Mouse (Mus musculus) cerebellum, adult 2 months (tissue): ENCODE data around the gene Bend5. TPM values are rescaled to one million over a fixed set of nuclear protein-coding genes. Genes with fewer than 3 reads are reported as not detected.

Source experiments
- DNase-seq, 2 experiments: peaks; one replicate each; pipeline ENCODE4 v3.0.0; 2021
- H3K27ac ChIP-seq: fragments of 200-500 bp; 2 replicates; pipeline ENCODE4 v1.5.1; 2012; ENCODE audit warnings: low read length, control low read depth, inconsistent platforms; ENCODE audit not compliant: insufficient read depth
- H3K27me3 ChIP-seq: fragments of 200-500 bp; 2 replicates; pipeline ENCODE4 v1.6.1; 2012; ENCODE audit warnings: inconsistent platforms, mild to moderate bottlenecking, low read length, moderate library complexity; ENCODE audit not compliant: control insufficient read depth, insufficient read depth
- H3K4me1 ChIP-seq: fragments of 200-500 bp; 2 replicates; pipeline ENCODE4 v1.6.1; 2011; ENCODE audit warnings: low read length; ENCODE audit not compliant: control insufficient read depth, insufficient read depth
- H3K4me3 ChIP-seq: fragments of 200-500 bp; replicated peaks from 2 replicates; pipeline ENCODE3; 2011; ENCODE audit warnings: mild to moderate bottlenecking, low read depth, low read length, control low read depth; ENCODE audit not compliant: insufficient read depth
- CTCF ChIP-seq: fragments of 200-500 bp; IDR thresholded peaks from 2 replicates; pipeline ENCODE4 v1.5.1; 2011; ENCODE audit warnings: low read depth, mild to moderate bottlenecking, control low read depth, low read length, moderate library complexity, borderline replicate concordance; ENCODE audit not compliant: insufficient read depth
- POLR2A ChIP-seq: fragments of 200-500 bp; IDR thresholded peaks from 2 replicates; pipeline ENCODE4 v1.6.1; 2011; ENCODE audit warnings: low read length, control low read depth, borderline replicate concordance; ENCODE audit not compliant: insufficient read depth
- WGBS: fragments of 180-500 bp; shearing (Covaris S2); methylation state at CpG from one replicate; pipeline ENCODE4 v1.1.7; 2018; 5-methylcytosine and 5-hydroxymethylcytosine counted together
- polyA plus RNA-seq: library from polyadenylated mRNA; depleted of rRNA; stranded (reverse); fragments of >200 nt; gene quantifications from 2 replicates; pipeline ENCODE4 v1.2.3, GENCODE M21; 2012

Gene Bend5
- polyA plus RNA-seq, 1 experiment, result 5.2 TPM

DNA sequence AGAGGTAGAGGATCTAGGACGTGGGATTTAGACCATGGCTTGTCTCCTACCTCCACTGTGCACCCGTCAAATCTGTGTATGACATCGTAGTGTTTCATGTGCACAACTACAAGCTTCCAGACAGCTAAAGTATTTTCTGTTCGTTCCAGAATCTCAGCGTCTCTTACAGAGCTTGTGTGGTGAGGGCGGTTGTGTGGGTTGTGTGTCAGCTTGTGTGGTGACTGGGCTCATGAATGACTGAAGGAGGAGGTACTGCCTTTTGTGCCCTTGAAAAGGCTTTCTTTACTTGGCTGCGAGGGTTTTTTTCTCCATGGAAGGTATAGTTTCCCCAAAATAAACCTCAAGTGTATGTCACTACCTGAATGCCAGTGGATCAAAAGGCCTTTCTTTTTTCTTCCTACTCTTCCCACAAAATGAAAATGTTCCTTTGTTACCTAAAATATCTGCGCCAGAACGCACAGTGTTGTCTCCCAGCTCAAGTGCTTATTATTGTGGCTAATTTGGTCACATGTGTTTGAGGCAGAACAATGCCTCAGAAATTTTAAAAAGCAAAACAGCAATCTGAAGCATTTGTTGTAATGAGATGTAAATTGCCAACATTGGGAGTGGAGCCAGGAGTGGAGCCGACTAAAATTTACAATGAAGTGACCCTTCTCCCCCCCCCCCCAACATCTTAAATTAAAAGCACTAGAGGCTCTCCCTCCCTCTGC is 29.3 kb downstream of the Bend5 start:
- no peak for DNase-seq
- Histone ChIP-seq H3K27ac (no peak overlapping the region), H3K4me1 (no peaks in the 10 kb centered on the region), H3K4me3 (no peak overlapping the region), H3K27me3 (no peaks in the 10 kb centered on the region)
- WGBS, result 37% methylated on average over 10 of the region's 10 CpGs
- TF ChIP-seq CTCF, result no peak
- no peak for TF ChIP-seq POLR2A

DNA sequence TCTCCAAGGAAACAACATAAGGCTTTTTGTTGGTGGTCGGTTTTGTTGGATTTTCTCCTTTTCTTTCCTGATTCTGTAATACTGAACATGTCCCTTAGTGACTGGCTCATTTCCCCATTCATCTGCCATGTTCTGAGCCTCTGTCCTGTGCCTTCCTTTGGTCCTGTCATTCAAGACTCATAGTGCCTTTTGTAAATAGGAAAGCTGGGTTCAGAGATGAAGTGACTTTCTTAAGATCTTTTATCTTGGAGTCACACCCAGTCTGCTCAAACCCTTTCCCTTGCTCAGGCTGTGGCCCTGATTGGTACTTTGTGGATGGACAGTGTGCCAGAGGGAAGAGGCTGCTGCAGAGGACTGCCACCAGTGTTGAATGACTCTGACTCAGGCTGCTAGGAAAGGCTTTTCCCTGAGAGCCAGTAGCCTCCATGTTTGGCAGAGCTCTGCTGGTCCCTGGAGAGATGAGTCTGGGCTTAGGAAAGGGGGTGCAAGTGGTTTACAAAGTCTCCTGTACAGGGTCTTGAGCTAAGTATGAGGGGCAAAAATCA is 29.9 kb downstream of the Bend5 start:
- Histone ChIP-seq H3K4me3 (no peak overlapping the region), H3K27ac (no peak overlapping the region), H3K4me1 (no peaks in the 10 kb centered on the region), H3K27me3 (no peaks in the 10 kb centered on the region)
- WGBS, result 0% methylated on average over 1 of the region's 1 CpGs
- no peak for DNase-seq
- TF ChIP-seq POLR2A (no peak), CTCF (no peak)

DNA sequence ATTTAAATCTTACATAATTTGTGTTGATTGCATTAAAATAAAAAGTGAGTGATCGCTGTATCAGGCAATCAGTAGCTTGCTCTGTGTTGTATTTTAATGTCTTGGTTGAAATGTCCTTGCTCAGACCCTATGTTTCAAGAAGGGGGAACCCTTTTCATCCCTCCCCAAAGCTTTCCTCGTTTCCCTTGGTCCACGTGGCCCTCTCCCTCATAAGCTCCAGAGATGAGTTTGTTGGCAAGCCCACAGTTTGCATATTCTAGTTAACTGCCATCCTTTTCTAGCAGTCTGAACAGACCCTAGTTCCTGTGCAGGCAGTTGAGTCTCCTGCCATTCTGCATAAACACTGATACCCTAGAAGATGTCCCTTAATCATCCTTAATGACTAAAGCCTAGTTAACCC is 33.1 kb downstream of the Bend5 start:
- H3K27me3 ChIP-seq, result no peaks in the 10 kb centered on the region
- no peak overlapping the region for H3K4me3 ChIP-seq
- no peak for TF ChIP-seq CTCF
- TF ChIP-seq POLR2A, result no peak
- no peak for DNase-seq
- no peak overlapping the region for H3K27ac ChIP-seq
- WGBS, result 78% methylated on average over 3 of the region's 3 CpGs
- H3K4me1 ChIP-seq, result no peaks in the 10 kb centered on the region

DNA sequence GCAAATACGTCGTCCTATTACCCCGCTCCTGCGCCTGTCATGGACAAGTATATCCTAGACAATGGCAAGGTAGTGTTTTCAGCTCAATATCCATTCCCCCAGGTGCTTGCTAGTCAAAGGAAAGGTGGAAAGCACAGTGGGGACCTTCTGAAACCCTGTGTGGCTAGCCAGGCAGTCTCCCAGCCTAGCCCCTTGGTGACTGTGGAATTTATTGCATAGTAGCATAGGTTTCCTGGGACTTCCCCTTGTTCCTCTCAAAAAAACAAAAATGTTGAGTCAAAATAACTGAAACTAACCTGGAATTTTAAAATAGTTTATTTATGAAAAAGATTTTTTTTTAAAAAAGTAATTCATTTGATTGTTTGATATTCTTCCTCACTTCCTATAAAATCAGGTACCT is 33.8 kb downstream of the Bend5 start:
- H3K4me1 ChIP-seq, result no peaks in the 10 kb centered on the region
- WGBS, result 96% methylated on average over 4 of the region's 4 CpGs
- H3K27me3 ChIP-seq, result no peaks in the 10 kb centered on the region
- DNase-seq, result no peak
- TF ChIP-seq CTCF (no peak), POLR2A (no peak)
- H3K4me3 ChIP-seq, result no peak overlapping the region
- H3K27ac ChIP-seq, result no peak overlapping the region

DNA sequence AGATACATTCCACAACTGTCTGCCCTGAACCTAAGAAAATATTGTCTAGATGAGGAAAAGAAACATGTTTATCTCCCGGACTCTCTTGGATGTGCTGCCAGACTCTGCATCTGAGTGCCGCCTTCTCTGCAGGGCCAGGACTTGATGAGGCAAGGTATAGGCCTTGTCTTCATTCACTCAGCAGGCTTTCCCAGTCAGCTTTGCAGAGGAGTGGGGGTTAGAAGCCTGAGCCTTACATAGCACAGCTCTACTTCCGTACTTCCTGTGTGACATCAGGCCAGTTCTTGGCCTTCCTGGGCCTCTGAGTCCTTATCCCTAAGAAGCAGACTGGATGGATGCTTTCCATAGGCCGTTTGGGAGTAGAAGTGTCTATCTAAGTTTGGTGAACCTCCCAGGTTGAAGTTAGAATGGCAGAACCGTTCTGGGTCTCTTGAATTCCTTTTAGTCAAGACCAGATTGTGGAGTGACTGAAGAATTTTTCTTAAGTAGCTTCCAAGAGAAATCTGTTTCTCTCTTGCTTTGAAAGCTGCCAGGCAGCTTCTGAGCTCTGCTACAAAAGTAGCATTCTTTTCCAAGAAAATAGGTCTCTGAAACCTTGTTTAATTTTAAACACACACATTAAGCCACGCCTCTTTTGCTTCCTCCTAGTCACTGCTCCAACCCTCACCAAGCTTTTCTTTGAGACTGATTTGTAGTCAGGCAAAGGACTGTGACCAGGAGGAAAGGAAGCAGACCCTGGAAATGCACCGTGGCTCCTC is 34.8 kb downstream of the Bend5 start:
- DNase-seq, result no peak
- TF ChIP-seq POLR2A (no peak), CTCF (no peak)
- no peak overlapping the region for H3K4me3 ChIP-seq
- no peaks in the 10 kb centered on the region for H3K27me3 ChIP-seq
- 72% methylated on average over 7 of the region's 7 CpGs for WGBS
- H3K27ac ChIP-seq, result no peak overlapping the region
- H3K4me1 ChIP-seq, result no peaks in the 10 kb centered on the region

DNA sequence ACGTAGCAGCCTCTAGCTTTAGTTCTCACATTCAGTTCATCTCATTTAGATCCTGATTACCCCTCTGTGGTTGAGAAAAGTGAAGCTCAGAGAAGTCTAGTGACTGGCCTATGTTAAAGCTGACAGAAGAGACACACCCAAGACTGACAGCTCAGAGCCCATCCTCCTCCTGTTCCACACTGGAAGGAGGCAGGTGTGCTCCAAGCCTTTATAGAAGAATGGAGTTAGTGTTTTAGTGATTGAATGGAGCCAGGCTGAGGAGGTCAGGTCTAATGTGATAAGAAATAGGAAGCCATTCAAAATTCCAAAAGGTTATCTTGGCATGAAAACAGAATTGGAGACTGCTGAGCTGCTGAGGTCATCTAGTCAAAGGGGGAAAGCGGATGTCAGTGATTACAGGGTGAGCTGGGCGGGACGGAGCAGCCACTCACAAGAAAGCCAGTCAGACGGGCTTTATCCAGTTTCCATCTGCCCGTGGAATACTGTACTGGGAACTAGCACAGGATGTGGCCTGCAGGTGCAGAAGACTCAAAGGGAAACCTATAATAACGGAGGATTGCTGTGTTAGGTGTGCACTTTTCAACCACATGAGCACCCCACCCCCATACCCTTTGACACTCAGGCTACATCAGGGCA is 36.6 kb downstream of the Bend5 start:
- 81% methylated on average over 7 of the region's 7 CpGs for WGBS
- Histone ChIP-seq H3K27ac (no peak overlapping the region), H3K4me3 (no peak overlapping the region), H3K4me1 (no peaks in the 10 kb centered on the region), H3K27me3 (no peaks in the 10 kb centered on the region; the same call in 1 of the 2 replicates)
- no peak for DNase-seq
- TF ChIP-seq CTCF (no peak), POLR2A (no peak)

DNA sequence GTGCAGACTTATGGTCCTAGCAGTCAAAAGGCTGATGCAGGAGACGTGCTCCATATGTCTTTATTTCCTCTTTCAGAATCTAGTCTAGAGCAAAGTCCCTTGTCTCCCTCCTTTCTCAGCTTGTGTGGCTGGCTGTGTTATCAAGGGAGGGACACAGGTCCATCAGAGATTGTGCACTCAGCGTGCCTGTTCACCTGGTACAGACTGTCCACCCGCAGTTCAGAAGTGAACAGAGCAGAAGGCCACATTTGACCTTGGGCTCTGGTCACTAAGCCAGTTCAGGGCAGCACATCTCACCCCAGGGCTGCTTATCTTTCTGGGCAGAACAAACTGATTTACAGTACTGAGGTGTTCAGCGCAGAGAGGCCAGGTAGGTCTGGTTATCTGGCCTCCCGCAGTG is 37.4 kb downstream of the Bend5 start:
- H3K27me3 ChIP-seq, result no peaks in the 10 kb centered on the region; the same call in 1 of the 2 replicates
- no peak overlapping the region for H3K27ac ChIP-seq
- DNase-seq, result no peak
- TF ChIP-seq CTCF, result no peak
- TF ChIP-seq POLR2A, result no peak
- WGBS, result 98% methylated on average over 5 of the region's 5 CpGs
- no peaks in the 10 kb centered on the region for H3K4me1 ChIP-seq
- H3K4me3 ChIP-seq, result no peak overlapping the region
